19 mouse cellular contexts compared by ENCODE assay signal in genomic region chr15:101712720-101713119, GRCm38 (mm10). TPM values are rescaled to one million over a fixed set of nuclear protein-coding genes. Genes with fewer than 3 reads are reported as not detected.
DNase-seq lines count a peak whose midpoint lies in the region; ATAC-seq and TF ChIP-seq lines count a peak whose summit lies in the region.
"Had no signal": no experiment of that assay in that cellular context is flagged by ENCODE, and none has a peak within 500 bp of the region (broad histone marks: within the 10 kb centered on the region; RNA-seq: fewer than 3 reads in every experiment).

Gene Krt5, minus strand, starts transcription at chr15:101712898.

- H3K9ac ChIP-seq in embryonic facial prominence, embryonic 13.5 days = peak within 1 kb of the TSS; percentile 59
- H3K9ac ChIP-seq in stomach, embryonic 14.5 days (replicated peaks; ENCODE audit: low read depth, low read length) = no peak within 1 kb of the TSS
- H3K9ac ChIP-seq: heart, embryonic 12.5 days; liver, embryonic 13.5 days had no signal

- no peak for ATAC-seq in embryonic facial prominence, embryonic 13.5 days (ENCODE audit: insufficient number of reproducible peaks, insufficient read depth, low FRiP score, low TSS enrichment, low read depth)
- ATAC-seq in stomach, embryonic 14.5 days (ENCODE audit: insufficient number of reproducible peaks, insufficient read depth, low FRiP score, low read depth) = no peak
- ATAC-seq: forebrain, embryonic 14.5 days had no signal

- TF ChIP-seq POLR2A in lung, adult 2 months (IDR thresholded peaks at IDR 0.05; ENCODE audit: borderline replicate concordance, extremely low read depth, low read depth, low read length) = no peak

- no peaks in the 10 kb centered on the region for H3K9me3 ChIP-seq in embryonic facial prominence, embryonic 13.5 days
- no peaks in the 10 kb centered on the region for H3K9me3 ChIP-seq in stomach, embryonic 14.5 days (ENCODE audit: control insufficient read depth, low read depth, low read length)
- H3K9me3 ChIP-seq: heart, embryonic 12.5 days; liver, embryonic 13.5 days had no signal

- H3K4me1 ChIP-seq in lung, adult 2 months (ENCODE audit: control insufficient read depth, insufficient read depth, low read length) = no peaks in the 10 kb centered on the region
- peaks cover 12% of the 10 kb centered on the region; the same call in 1 of the 2 replicates for H3K4me1 ChIP-seq in embryonic facial prominence, embryonic 13.5 days
- no peaks in the 10 kb centered on the region for H3K4me1 ChIP-seq in stomach, embryonic 14.5 days (ENCODE audit: control insufficient read depth, insufficient read depth, low read length)
- H3K4me1 ChIP-seq: heart, embryonic 12.5 days; liver, embryonic 13.5 days had no signal

- peak within 1 kb of the TSS; percentile 68 for H3K27ac ChIP-seq in embryonic facial prominence, embryonic 13.5 days
- no peak within 1 kb of the TSS for H3K27ac ChIP-seq in stomach, embryonic 14.5 days (ENCODE audit: low read length)
- H3K27ac ChIP-seq: liver, embryonic 13.5 days had no signal

- peak within 1 kb of the TSS; percentile 39 for H3K4me2 ChIP-seq in embryonic facial prominence, embryonic 13.5 days
- 0 out of 2 replicates have a peak within 1 kb of the TSS, but pooled peaks have one; percentile 16 for H3K4me2 ChIP-seq in stomach, embryonic 14.5 days (replicated peaks; ENCODE audit: low read depth, low read length)
- H3K4me2 ChIP-seq: heart, embryonic 12.5 days; liver, embryonic 13.5 days had no signal

- WGBS in lung, adult 2 months = 52% methylated on average over 13 of the region's 13 CpGs
- WGBS in embryonic facial prominence, embryonic 13.5 days = 60% methylated on average over 13 of the region's 13 CpGs
- 52% methylated on average over 13 of the region's 13 CpGs for WGBS in stomach, embryonic 14.5 days

- DNase-seq in lung, adult 2 months = no peak
- DNase-seq in lung, adult 18-20 months = no peak
- DNase-seq in gonadal fat pad, adult 2 months (ENCODE audit: low read depth) = no peak
- DNase-seq in right cerebral cortex, postnatal 10 days (ENCODE audit: low spot score in 2 of 2) = no peak
- no peak for DNase-seq in retina, embryonic 14.5 days (ENCODE audit: low spot score)
- DNase-seq in spleen, adult 12 weeks (ENCODE audit: low spot score) = no peak
- DNase-seq: adrenal gland, postnatal 10 days; cerebellum, adult 11-12 months; gastrocnemius, postnatal 36 days; heart, postnatal 36 days; kidney, adult 8-10 months; liver, embryonic 13.5 days; lung, postnatal 14 days; retina, postnatal 1 day had no signal

- no peaks in the 10 kb centered on the region for H3K27me3 ChIP-seq in embryonic facial prominence, embryonic 13.5 days
- H3K27me3 ChIP-seq in stomach, embryonic 14.5 days (ENCODE audit: control insufficient read depth, insufficient read depth, low read length) = no peaks in the 10 kb centered on the region
- H3K27me3 ChIP-seq: liver, embryonic 13.5 days had no signal

- TF ChIP-seq CTCF in lung, adult 2 months (IDR thresholded peaks at IDR 0.05; ENCODE audit: insufficient read depth, low read length) = no peak

- H3K36me3 ChIP-seq in embryonic facial prominence, embryonic 13.5 days = no peaks in the 10 kb centered on the region
- H3K36me3 ChIP-seq in stomach, embryonic 14.5 days (ENCODE audit: control insufficient read depth, insufficient read depth, low read length) = no peaks in the 10 kb centered on the region
- H3K36me3 ChIP-seq: heart, embryonic 12.5 days; liver, embryonic 13.5 days had no signal

- H3K4me3 ChIP-seq in lung, adult 2 months (replicated peaks; ENCODE audit: extremely low read depth, low read depth, low read length) = no peak within 1 kb of the TSS
- H3K4me3 ChIP-seq in embryonic facial prominence, embryonic 13.5 days = peak within 1 kb of the TSS; percentile 36
- H3K4me3 ChIP-seq in stomach, embryonic 14.5 days (ENCODE audit: low read depth, low read length) = peak within 1 kb of the TSS; percentile 8; the same call in 1 of the 2 replicates
- H3K4me3 ChIP-seq: heart, embryonic 12.5 days; liver, embryonic 13.5 days had no signal

RNA-seq across cellular contexts. Expression of gene Krt5, which starts in this region (rescaled TPM):
- 0.79 and 103 TPM in 2 replicates for polyA plus RNA-seq in lung, adult 2 months (2012; rRNA removed)
- 403 and 498 TPM in 2 replicates for polyA plus RNA-seq in embryonic facial prominence, embryonic 13.5 days (2015; fragmentation: Nextera tagmentation; extraction: Ambion mirVana)
- polyA plus RNA-seq in gonadal fat pad, adult 2 months (2012; rRNA removed) = 36.9 and 48.0 TPM in 2 replicates
- 50.0 and 65.6 TPM in 2 replicates for polyA plus RNA-seq in stomach, embryonic 14.5 days (2014; fragmentation: Nextera tagmentation; extraction: Ambion mirVana)
- polyA plus RNA-seq: forebrain, embryonic 14.5 days; neural tube, embryonic 14.5 days had no signal
